Mouse (Mus musculus) lung, adult 18-20 months (tissue): ENCODE data around the gene Exoc7.

Experiments
- DNase-seq, 2 experiments: peaks; one replicate each; pipeline ENCODE4 v3.0.0; 2022; ENCODE audit warnings: mixed read lengths in 2 of 2

Gene Exoc7

GRCm38 (mm10) chr11:116307019-116307725, at the start of gene Exoc7:
Gene Exoc7, minus strand, starts transcription at chr11:116307233.
- no peak for DNase-seq

- DNase-seq, result no peak
These were observed 47.5 kb upstream of the Exoc7 start for GRCm38 (mm10) chr11:116354521-116354920.

GRCm38 (mm10) chr11:116353535-116353934, 46.5 kb upstream of the Exoc7 start:
- DNase-seq, result no peak

GRCm38 (mm10) chr11:116351294-116351693, 44.3 kb upstream of the Exoc7 start:
- no peak for DNase-seq

GRCm38 (mm10) chr11:116347955-116348354, 40.9 kb upstream of the Exoc7 start:
- DNase-seq, result no peak

GRCm38 (mm10) chr11:116347012-116347411, 40.0 kb upstream of the Exoc7 start:
- no peak for DNase-seq

- DNase-seq, result no peak
These were observed 35.2 kb upstream of the Exoc7 start for GRCm38 (mm10) chr11:116342069-116342791.

- no peak for DNase-seq
These were observed 30.5 kb upstream of the Exoc7 start for GRCm38 (mm10) chr11:116337531-116337930.

GRCm38 (mm10) chr11:116337000-116337399, 30.0 kb upstream of the Exoc7 start:
- DNase-seq, result no peak

GRCm38 (mm10) chr11:116336393-116336792, 29.4 kb upstream of the Exoc7 start:
- no peak for DNase-seq

GRCm38 (mm10) chr11:116335244-116336036, 28.4 kb upstream of the Exoc7 start, which contains the start of gene Foxj1:
Gene Foxj1, minus strand, starts transcription at chr11:116335399.
- peak; percentile 95 for DNase-seq

- no peak for DNase-seq
These were observed 27.4 kb upstream of the Exoc7 start for GRCm38 (mm10) chr11:116334417-116334782.

GRCm38 (mm10) chr11:116333526-116334416, 26.7 kb upstream of the Exoc7 start:
- DNase-seq, result peak in 1 of 2 experiments; percentile 27

GRCm38 (mm10) chr11:116332983-116333270, 25.9 kb upstream of the Exoc7 start:
- no peak for DNase-seq

- no peak for DNase-seq
These were observed 25.4 kb upstream of the Exoc7 start for GRCm38 (mm10) chr11:116332232-116332982.

GRCm38 (mm10) chr11:116330211-116330518, 23.1 kb upstream of the Exoc7 start:
- peak; percentile 31 to 52 for DNase-seq

GRCm38 (mm10) chr11:116329314-116330210, 22.5 kb upstream of the Exoc7 start:
- peak; percentile 36 to 39 for DNase-seq

GRCm38 (mm10) chr11:116326963-116327603, 20.1 kb upstream of the Exoc7 start:
- DNase-seq, result peak; percentile 44 to 74

GRCm38 (mm10) chr11:116318719-116319659, 12.0 kb upstream of the Exoc7 start:
- peak; percentile 81 to 86 for DNase-seq
